Mouse (Mus musculus): ENCODE data around the gene 4921536K21Rik. TPM values are rescaled to one million over a fixed set of nuclear protein-coding genes. Genes with fewer than 3 reads are reported as not detected.
"Not testable (repeated sequence)": the region's sequence is repeated elsewhere in the genome, so short reads cannot be mapped to it uniquely, and the experiment has no call there.

Gene 4921536K21Rik
- polyA plus RNA-seq, 1 experiment from 2014 or later: not detected

DNA sequence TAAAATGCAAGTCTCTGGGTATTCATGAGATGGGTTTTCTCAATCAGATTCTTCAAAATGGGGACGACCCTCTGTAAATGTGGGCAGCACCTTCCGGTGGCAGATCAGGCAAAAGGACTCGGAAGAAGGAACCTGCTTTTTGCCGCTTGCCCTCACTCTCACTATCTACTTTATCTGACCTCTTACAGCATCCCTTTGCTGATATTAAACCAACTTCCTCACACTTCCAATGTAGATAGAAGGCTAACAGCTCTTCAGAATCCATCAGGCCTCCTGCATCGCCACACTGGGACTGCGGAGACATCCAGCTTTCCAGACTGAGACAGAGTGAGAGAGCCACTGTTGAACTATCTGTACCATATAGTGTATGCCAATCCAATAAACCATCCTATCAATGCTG lies 27.8 kb upstream of the 4921536K21Rik start:
- no peak for DNase-seq
- H3K9me3 ChIP-seq (replicated peaks): no peaks in the 10 kb centered on the region
- 0 out of 2 replicates have a peak, but pooled peaks cover 3% of the 10 kb centered on the region for H3K36me3 ChIP-seq
- no peaks in the 10 kb centered on the region for H3K27me3 ChIP-seq
- ATAC-seq (ENCODE audit: low read depth): no peak
- no peak overlapping the region for H3K27ac ChIP-seq
- H3K9ac ChIP-seq: no peak overlapping the region
- no peak overlapping the region for H3K4me2 ChIP-seq
- H3K4me1 ChIP-seq (replicated peaks): no peaks in the 10 kb centered on the region
- H3K4me3 ChIP-seq (replicated peaks): no peak overlapping the region
- 75% methylated on average over 6 of the region's 6 CpGs for WGBS (ENCODE audit: insufficient replicate concordance)

DNA sequence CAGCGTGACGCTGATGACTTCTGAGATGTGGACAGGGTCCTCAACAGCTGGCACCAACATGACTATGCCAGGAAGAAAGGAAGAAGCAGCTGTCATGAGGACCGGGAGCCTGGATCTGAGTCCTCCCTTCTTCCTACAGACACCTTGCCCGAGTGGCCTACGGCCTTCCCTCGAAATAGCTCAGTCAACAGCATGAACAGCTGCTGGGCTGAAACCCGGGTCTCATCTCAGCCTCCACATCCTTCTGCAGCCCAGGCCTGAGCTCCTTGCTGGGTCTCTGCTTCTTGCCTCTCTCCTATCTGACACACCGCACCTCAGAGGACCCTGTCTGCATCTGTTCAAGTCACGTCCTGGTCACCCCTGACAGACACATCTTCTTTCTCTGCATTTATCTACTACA lies 27.2 kb upstream of the 4921536K21Rik start:
- Histone ChIP-seq H3K9ac (no peak overlapping the region), H3K4me3 (replicated peaks) (no peak overlapping the region), H3K4me2 (no peak overlapping the region), H3K9me3 (replicated peaks) (no peaks in the 10 kb centered on the region), H3K4me1 (replicated peaks) (no peaks in the 10 kb centered on the region), H3K36me3 (0 out of 2 replicates have a peak, but pooled peaks cover 3% of the 10 kb centered on the region), H3K27me3 (no peaks in the 10 kb centered on the region), H3K27ac (no peak overlapping the region)
- 74% methylated on average over 9 of the region's 9 CpGs for WGBS (ENCODE audit: insufficient replicate concordance)
- ATAC-seq (ENCODE audit: low read depth): no peak
- DNase-seq: no peak

DNA sequence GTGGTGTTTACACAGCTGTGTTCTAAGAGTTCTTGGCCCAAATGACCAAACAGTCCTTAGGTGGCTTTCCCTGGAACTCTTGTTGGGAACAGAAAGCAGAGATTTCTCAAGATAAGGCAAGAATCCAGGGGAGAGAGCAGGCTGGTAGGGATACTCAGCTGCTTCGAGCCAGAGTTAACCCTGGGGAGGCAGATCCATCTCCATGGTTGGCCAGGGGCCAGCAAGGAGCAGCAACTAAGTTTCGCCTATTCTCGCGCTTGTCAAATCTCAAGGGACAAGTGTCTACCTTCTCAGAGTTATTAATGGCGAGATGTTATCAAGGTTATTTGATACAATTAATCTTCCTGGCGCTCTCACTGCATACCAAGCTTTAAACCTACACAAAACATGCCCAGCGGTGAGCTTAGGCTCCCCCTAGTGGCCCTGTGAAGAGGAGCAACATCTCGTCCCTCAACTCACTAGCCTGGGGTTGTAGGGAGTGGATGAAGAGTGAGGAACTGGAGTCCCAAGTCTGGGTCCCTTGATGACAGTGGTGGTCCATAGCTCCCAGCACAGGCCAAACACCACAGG lies 26.5 kb upstream of the 4921536K21Rik start:
- Histone ChIP-seq H3K36me3 (0 out of 2 replicates have a peak, but pooled peaks cover 3% of the 10 kb centered on the region), H3K4me3 (replicated peaks) (no peak overlapping the region), H3K9me3 (replicated peaks) (no peaks in the 10 kb centered on the region), H3K27me3 (no peaks in the 10 kb centered on the region), H3K27ac (no peak overlapping the region), H3K4me2 (no peak overlapping the region), H3K9ac (no peak overlapping the region), H3K4me1 (replicated peaks) (no peaks in the 10 kb centered on the region)
- WGBS (ENCODE audit: insufficient replicate concordance): 34% methylated on average over 8 of the region's 8 CpGs
- ATAC-seq (ENCODE audit: low read depth): peak; percentile 47; the same call in 1 of the 2 replicates
- DNase-seq: peak; percentile 19

DNA sequence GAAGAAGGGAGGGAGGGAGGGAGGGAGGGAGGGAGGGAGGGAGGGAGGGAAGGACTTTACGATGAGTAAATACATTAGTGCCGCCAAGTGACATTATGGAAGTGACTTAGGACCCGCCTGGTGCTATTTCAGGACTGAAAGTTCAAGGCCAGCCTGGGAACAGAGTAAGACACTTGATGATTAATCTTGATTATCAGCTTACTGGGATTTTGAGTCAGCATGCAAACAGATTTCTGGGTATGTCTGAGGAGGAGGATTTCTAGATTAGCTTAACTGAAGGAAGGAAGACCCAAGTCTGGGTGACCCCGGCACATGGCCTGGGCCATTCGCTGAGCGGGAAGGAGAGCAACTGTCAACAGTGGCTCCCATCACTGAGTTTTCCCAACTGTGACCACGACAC lies 25.6 kb upstream of the 4921536K21Rik start:
- 74% methylated on average over 7 of the region's 7 CpGs for WGBS (ENCODE audit: insufficient replicate concordance)
- DNase-seq: no peak

DNA sequence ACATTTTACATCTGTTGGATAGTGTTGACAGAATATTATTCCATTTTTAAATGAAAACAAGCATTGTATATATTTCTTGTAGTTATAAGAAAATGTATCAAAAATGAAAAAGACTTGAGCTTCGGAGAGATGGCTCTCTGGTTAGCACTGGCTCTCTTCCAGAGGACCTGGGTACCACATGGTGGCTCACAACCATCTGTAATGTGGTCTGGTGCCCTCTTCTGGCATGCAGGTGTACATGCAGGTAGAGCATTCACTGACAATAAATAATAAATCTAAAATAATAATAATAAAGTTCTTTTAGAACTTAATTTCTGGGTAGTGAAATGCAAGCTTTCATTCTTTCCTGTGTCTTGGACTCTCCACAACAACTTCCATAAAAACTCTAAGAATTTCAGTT lies 23.8 kb upstream of the 4921536K21Rik start:
- H3K4me2 ChIP-seq: no peak overlapping the region
- no peaks in the 10 kb centered on the region for H3K9me3 ChIP-seq (replicated peaks)
- 44% methylated on average over 1 of the region's 1 CpGs for WGBS (ENCODE audit: insufficient replicate concordance)
- H3K36me3 ChIP-seq: no peaks in the 10 kb centered on the region
- no peak overlapping the region for H3K4me3 ChIP-seq (replicated peaks)
- peaks cover 10% of the 10 kb centered on the region for H3K4me1 ChIP-seq (replicated peaks)
- H3K27me3 ChIP-seq: peaks cover 17% of the 10 kb centered on the region
- H3K9ac ChIP-seq: no peak overlapping the region
- DNase-seq (no peak), ATAC-seq (ENCODE audit: low read depth) (no peak)
- no peak overlapping the region for H3K27ac ChIP-seq

More for the DNA sequence above, 25.6 kb upstream of the 4921536K21Rik start:
- no peak for ATAC-seq (ENCODE audit: low read depth)
- Histone ChIP-seq H3K4me2 (no peak overlapping the region), H3K27ac (no peak overlapping the region), H3K9ac (no peak overlapping the region), H3K4me1 (replicated peaks) (no peaks in the 10 kb centered on the region), H3K36me3 (0 out of 2 replicates have a peak, but pooled peaks cover 3% of the 10 kb centered on the region), H3K27me3 (no peaks in the 10 kb centered on the region), H3K4me3 (replicated peaks) (no peak overlapping the region), H3K9me3 (replicated peaks) (no peaks in the 10 kb centered on the region)

DNA sequence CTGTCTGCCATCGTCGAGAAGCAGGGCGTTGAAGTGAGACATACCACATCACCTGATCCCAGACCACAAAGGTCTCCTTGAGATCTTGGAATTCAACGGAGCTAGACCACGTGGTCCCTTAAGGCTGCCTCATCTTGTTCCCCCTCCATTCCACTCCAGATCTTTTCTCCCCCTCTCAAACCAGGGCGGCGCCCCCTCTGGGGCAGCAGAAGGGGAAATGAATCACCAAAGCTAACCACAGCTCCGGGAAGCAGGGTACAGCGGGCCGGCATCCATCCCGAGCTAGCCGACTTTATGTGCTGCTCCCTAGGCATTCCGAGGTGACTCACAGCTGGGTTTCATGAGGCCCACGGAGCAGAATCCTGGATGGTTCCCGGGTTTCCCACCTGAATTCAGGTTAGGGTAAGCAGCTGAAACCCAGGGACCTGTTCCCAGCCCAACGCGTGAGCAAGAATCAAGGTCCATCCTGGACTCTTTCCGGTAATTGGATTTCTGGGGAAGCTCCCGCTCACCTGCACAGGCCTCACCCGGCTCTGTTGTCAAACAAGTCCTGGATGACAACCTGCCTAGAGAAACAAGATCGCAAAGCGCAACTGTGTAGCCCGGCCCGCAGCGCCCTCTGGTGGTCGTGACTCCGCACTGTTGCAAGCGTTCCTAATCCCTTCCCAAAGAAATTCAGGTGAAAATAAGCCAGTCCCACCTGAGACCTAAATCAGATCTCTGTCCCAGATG lies 19.4 kb upstream of the 4921536K21Rik start, which contains the start of gene Slc35e4:
Gene Slc35e4 (minus strand): TSS at position 556 of the 732 bp plus-strand sequence.
- H3K9me3 ChIP-seq (replicated peaks): no peaks in the 10 kb centered on the region
- DNase-seq: peak; percentile 57
- WGBS (ENCODE audit: insufficient replicate concordance): under 1% methylated on average over 28 of the region's 28 CpGs
- peaks cover 45% of the 10 kb centered on the region for H3K27me3 ChIP-seq
- peak within 1 kb of the TSS; percentile 80 for H3K4me2 ChIP-seq
- peak; percentile 39 for ATAC-seq (ENCODE audit: low read depth)
- no peaks in the 10 kb centered on the region for H3K36me3 ChIP-seq
- H3K9ac ChIP-seq: peak within 1 kb of the TSS; percentile 45
- peak within 1 kb of the TSS; percentile 57 for H3K4me3 ChIP-seq (replicated peaks)
- no peak within 1 kb of the TSS for H3K27ac ChIP-seq
- H3K4me1 ChIP-seq (replicated peaks): peaks cover 24% of the 10 kb centered on the region

DNA sequence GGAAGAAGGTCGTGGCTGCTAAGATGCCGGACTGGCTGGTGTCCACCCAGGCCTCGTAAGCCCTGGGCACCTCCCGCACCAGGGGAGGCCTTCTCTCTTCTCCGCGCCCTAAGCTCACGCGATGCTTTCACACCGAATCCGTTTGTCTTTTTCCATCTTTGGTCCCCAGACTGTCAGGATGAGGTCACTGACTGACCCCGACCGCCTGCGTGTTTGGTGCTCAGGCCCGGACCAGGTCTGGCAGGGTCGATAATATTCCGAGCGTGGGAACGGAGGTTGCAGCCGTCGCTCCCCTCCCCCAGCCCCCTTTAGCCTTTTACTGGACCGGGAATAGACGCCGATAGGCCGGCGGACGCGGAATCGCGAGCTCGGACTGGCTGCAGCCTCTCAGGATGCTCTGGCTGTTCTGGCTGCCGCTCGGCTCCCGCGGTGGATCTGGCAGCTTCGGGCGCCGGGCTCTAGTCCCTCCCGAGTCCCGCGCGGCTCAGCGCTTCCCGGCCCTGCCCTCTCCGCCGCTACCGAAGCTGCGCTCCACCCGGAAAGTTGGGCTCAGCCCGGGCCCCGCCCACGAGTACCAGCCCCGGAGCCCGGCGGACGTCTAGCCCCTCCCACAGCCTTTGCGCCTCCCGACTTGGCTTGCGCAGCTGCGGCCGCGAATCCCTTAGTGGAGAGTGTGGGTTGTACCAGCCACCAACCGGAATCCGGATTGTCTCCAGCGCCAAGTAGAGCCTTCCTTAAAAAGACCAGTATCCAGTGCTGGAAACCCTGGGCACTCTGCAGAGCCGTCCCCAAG lies 18.6 kb upstream of the 4921536K21Rik start:
- peak overlapping the region; percentile 45 for H3K9ac ChIP-seq
- no peaks in the 10 kb centered on the region for H3K36me3 ChIP-seq
- peak; percentile 85 for ATAC-seq (ENCODE audit: low read depth)
- H3K27ac ChIP-seq: no peak overlapping the region
- H3K27me3 ChIP-seq: peaks cover 45% of the 10 kb centered on the region
- H3K4me3 ChIP-seq (replicated peaks): peak overlapping the region; percentile 57
- under 1% methylated on average over 65 of the region's 65 CpGs for WGBS (ENCODE audit: insufficient replicate concordance)
- peak overlapping the region; percentile 80 for H3K4me2 ChIP-seq
- H3K9me3 ChIP-seq (replicated peaks): no peaks in the 10 kb centered on the region
- peaks cover 24% of the 10 kb centered on the region for H3K4me1 ChIP-seq (replicated peaks)
- peak; percentile 80 for DNase-seq

DNA sequence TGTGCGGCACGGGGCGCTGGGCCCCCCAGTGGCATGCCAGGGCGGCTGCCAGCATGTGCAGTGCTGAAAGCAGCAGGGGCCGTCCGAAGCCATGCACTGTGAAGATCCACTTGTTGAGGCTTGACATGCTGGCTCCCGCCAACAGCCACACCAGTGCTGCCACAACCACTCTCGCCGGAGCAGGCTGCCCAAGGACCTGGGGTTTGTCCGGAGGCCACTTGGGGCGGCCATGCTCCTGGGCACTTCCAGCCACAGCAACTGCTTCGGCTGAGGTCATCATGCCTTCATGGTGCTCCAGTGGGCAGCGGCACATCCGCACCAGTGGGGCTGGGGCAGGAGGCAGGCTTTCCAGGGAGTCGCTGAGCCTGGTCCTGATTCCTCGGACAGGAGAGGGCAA lies 18.0 kb upstream of the 4921536K21Rik start:
- H3K9ac ChIP-seq: peak overlapping the region; percentile 45; the same call in 1 of the 2 replicates
- 8% methylated on average over 16 of the region's 16 CpGs for WGBS (ENCODE audit: insufficient replicate concordance)
- peak overlapping the region; percentile 57 for H3K4me3 ChIP-seq (replicated peaks)
- H3K27ac ChIP-seq: no peak overlapping the region
- ATAC-seq (ENCODE audit: low read depth) (peak; percentile 3; the same call in 1 of the 2 replicates), DNase-seq (no peak)
- H3K36me3 ChIP-seq: no peaks in the 10 kb centered on the region
- peaks cover 45% of the 10 kb centered on the region for H3K27me3 ChIP-seq
- no peaks in the 10 kb centered on the region for H3K9me3 ChIP-seq (replicated peaks)
- peak overlapping the region; percentile 80 for H3K4me2 ChIP-seq
- H3K4me1 ChIP-seq (replicated peaks): peaks cover 24% of the 10 kb centered on the region

DNA sequence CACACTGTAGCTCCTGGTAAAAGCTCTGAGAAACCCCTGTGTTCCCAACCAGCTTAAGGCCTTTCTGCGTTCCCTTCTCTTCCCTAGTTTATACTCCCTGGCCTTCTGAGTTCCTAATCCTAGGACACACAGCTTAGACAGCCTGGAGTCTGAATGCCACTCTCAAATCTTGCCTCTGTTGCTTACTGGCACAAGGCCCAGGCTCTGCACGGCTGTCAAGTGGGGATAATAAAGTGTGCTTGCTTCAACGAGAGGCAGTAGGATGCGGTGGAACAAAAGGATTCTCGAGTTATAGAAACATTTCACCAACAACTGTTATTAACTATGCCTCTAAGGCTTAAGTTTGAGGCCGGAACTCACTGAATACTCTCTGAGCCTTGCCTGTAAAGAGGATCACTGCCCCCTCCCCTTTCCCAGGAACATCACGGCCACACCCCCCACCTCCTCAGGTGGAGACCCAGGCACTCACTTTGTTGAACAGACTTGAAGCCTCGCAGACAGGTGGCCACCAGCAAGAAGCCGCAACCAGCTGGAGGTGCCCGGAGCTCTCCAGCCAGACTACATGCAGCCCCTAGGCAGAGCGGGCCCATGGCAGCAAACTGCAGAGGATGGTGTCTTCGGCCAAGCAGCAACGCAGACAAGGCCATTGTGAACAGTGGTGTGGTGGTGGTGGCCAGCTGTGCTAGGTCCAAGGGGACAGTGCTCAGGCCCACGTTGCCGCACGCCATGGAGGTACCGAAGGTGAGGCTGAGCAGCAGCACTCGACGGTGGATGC lies 17.4 kb upstream of the 4921536K21Rik start:
- H3K9me3 ChIP-seq (replicated peaks): no peaks in the 10 kb centered on the region
- H3K4me3 ChIP-seq (replicated peaks): peak overlapping the region; percentile 57
- H3K9ac ChIP-seq: no peak overlapping the region
- no peaks in the 10 kb centered on the region for H3K36me3 ChIP-seq
- peaks cover 46% of the 10 kb centered on the region for H3K27me3 ChIP-seq
- DNase-seq: no peak
- ATAC-seq (ENCODE audit: low read depth): no peak
- peaks cover 24% of the 10 kb centered on the region for H3K4me1 ChIP-seq (replicated peaks)
- 36% methylated on average over 19 of the region's 19 CpGs for WGBS (ENCODE audit: insufficient replicate concordance)
- no peak overlapping the region for H3K27ac ChIP-seq
- peak overlapping the region; percentile 80 for H3K4me2 ChIP-seq

DNA sequence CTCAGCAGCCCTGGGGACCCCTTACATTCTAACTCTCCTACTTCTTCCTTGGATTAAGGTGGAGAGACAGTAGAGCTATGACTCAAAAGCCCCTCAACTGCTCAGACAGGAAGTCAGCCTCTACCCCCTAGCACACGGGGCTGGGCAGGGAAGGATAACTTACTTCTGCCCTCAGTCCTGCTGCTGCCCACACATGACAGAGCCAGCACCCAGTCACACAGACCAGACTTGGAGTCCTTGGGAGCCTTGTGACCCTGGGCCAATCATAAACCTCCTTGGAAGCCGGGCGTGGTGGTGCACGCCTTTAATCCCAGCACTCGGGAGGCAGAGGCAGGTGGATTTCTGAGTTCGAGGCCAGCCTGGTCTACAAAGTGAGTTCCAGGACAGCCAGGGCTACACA lies 16.5 kb upstream of the 4921536K21Rik start:
- not testable (repeated sequence) for H3K36me3 ChIP-seq; H3K27ac ChIP-seq; DNase-seq; H3K9ac ChIP-seq; ATAC-seq (ENCODE audit: low read depth); H3K9me3 ChIP-seq (replicated peaks); H3K4me2 ChIP-seq; H3K4me3 ChIP-seq (replicated peaks)
- 70% methylated on average over 6 of the region's 6 CpGs for WGBS (ENCODE audit: insufficient replicate concordance)
- peaks cover 24% of the 10 kb centered on the region for H3K4me1 ChIP-seq (replicated peaks)
- H3K27me3 ChIP-seq: peaks cover 48% of the 10 kb centered on the region
